Mouse (Mus musculus) neural tube, embryonic 11.5 days (tissue): ENCODE results near the gene Sp140. TPM values are rescaled to one million over a fixed set of nuclear protein-coding genes. Genes with fewer than 3 reads are reported as not detected.
"Not testable (repeated sequence)": the region's sequence is repeated elsewhere in the genome, so short reads cannot be mapped to it uniquely, and the experiment has no call there.

Experiments
- ATAC-seq: fragments of 200-750 bp; cut with Nextera tagmentation; 2 replicates; pipeline ENCODE4 v1.8.0; 2017; ENCODE audit warnings: moderate number of reproducible peaks, mild to moderate bottlenecking, moderate TSS enrichment, moderate library complexity; ENCODE audit not compliant: insufficient read depth, low FRiP score, low TSS enrichment
- DNase-seq: peaks from one replicate; pipeline ENCODE4 v3.0.0-alpha.2; 2015; ENCODE audit warnings: low spot score
- H3K27ac ChIP-seq: fragments of 300-500 bp; sonication (generic); 2 replicates; pipeline ENCODE4 v1.5.1; 2014; ENCODE audit warnings: low read depth, mild to moderate bottlenecking, low read length
- H3K27me3 ChIP-seq: fragments of 300-500 bp; sonication (generic); 2 replicates; pipeline ENCODE4 v1.6.1; 2014; ENCODE audit warnings: mild to moderate bottlenecking, low read length, mixed read lengths; ENCODE audit not compliant: control insufficient read depth, insufficient read depth
- H3K36me3 ChIP-seq: fragments of 300-500 bp; sonication (generic); 2 replicates; pipeline ENCODE4 v1.6.1; 2014; ENCODE audit warnings: mild to moderate bottlenecking, low read length, moderate library complexity, mixed read lengths; ENCODE audit not compliant: control insufficient read depth, insufficient read depth
- H3K4me1 ChIP-seq: fragments of 300-500 bp; sonication (generic); 2 replicates; pipeline ENCODE4 v1.6.1; 2014; ENCODE audit warnings: low read length, mixed read lengths; ENCODE audit not compliant: control insufficient read depth, insufficient read depth
- H3K4me2 ChIP-seq: fragments of 300-500 bp; sonication (generic); 2 replicates; pipeline ENCODE4 v1.6.1; 2014; ENCODE audit warnings: low read depth, mild to moderate bottlenecking, moderate library complexity
- H3K4me3 ChIP-seq: fragments of 300-500 bp; sonication (generic); 2 replicates; pipeline ENCODE4 v1.5.1; 2014; ENCODE audit warnings: low read depth, low read length
- H3K9ac ChIP-seq: fragments of 300-500 bp; sonication (generic); 2 replicates; pipeline ENCODE4 v1.6.1; 2014; ENCODE audit warnings: mild to moderate bottlenecking, low read length
- H3K9me3 ChIP-seq: fragments of 300-500 bp; sonication (generic); 2 replicates; pipeline ENCODE4 v1.6.1; 2016; ENCODE audit warnings: low read length; ENCODE audit not compliant: control insufficient read depth
- WGBS: fragments of 180-500 bp; shearing (Covaris S2); extraction: QIAGEN DNeasy Blood & Tissue Kit; methylation state at CpG from one replicate; pipeline ENCODE4 v1.1.7; 2014; 5-methylcytosine and 5-hydroxymethylcytosine counted together
- polyA plus RNA-seq: library from polyadenylated mRNA; unstranded; fragments of >200 nt; fragmentation: Nextera tagmentation; extraction: Ambion mirVana; gene quantifications from 2 replicates; pipeline ENCODE4 v1.2.1, GENCODE M21; 2014

Gene Sp140
- 0.76 and 1.3 TPM in 2 replicates for polyA plus RNA-seq

GRCm38 (mm10) chr1:85600078-85600477, at the start of gene Sp140:
Sp140 (plus strand) TSS chr1:85600378.
- no CpG with 5 or more reads among the region's 5 CpGs for WGBS
- H3K4me1 ChIP-seq, DNase-seq, H3K27me3 ChIP-seq, H3K4me2 ChIP-seq, ATAC-seq, H3K27ac ChIP-seq, H3K9ac ChIP-seq, H3K9me3 ChIP-seq, H3K4me3 ChIP-seq, H3K36me3 ChIP-seq: not testable (repeated sequence)

GRCm38 (mm10) chr1:85555261-85555660, 44.9 kb upstream of the Sp140 start:
- DNase-seq, H3K27me3 ChIP-seq, H3K9me3 ChIP-seq, H3K4me1 ChIP-seq, H3K36me3 ChIP-seq, H3K27ac ChIP-seq, H3K4me2 ChIP-seq, H3K4me3 ChIP-seq, H3K9ac ChIP-seq, ATAC-seq: not testable (repeated sequence)
- 84% methylated on average over 4 of the region's 4 CpGs for WGBS

- H3K4me1 ChIP-seq, H3K9me3 ChIP-seq, H3K36me3 ChIP-seq, H3K9ac ChIP-seq, H3K4me3 ChIP-seq, ATAC-seq, H3K27me3 ChIP-seq, H3K4me2 ChIP-seq, H3K27ac ChIP-seq, DNase-seq: not testable (repeated sequence)
- WGBS = 79% methylated on average over 4 of the region's 4 CpGs
These were observed 26.6 kb upstream of the Sp140 start for GRCm38 (mm10) chr1:85573554-85573953.

- WGBS = 88% methylated on average over 1 of the region's 3 CpGs
- DNase-seq, H3K36me3 ChIP-seq, H3K27ac ChIP-seq, ATAC-seq, H3K4me1 ChIP-seq, H3K4me2 ChIP-seq, H3K9ac ChIP-seq, H3K27me3 ChIP-seq, H3K4me3 ChIP-seq, H3K9me3 ChIP-seq: not testable (repeated sequence)
These were observed 24.8 kb upstream of the Sp140 start, which contains the start of gene G530012D18Rik for GRCm38 (mm10) chr1:85575376-85575775. G530012D18Rik (plus strand) TSS chr1:85575676.

GRCm38 (mm10) chr1:85578372-85579010, 21.7 kb upstream of the Sp140 start:
- not testable (repeated sequence) for H3K36me3 ChIP-seq, DNase-seq, H3K9ac ChIP-seq, H3K27ac ChIP-seq, H3K4me2 ChIP-seq, H3K9me3 ChIP-seq, H3K4me1 ChIP-seq, H3K4me3 ChIP-seq, H3K27me3 ChIP-seq, ATAC-seq
- 70% methylated on average over 3 of the region's 3 CpGs for WGBS

GRCm38 (mm10) chr1:85579199-85580147, 20.7 kb upstream of the Sp140 start:
- not testable (repeated sequence) for DNase-seq, H3K4me3 ChIP-seq, H3K27ac ChIP-seq, H3K27me3 ChIP-seq, H3K9me3 ChIP-seq, ATAC-seq, H3K9ac ChIP-seq, H3K4me1 ChIP-seq, H3K36me3 ChIP-seq, H3K4me2 ChIP-seq
- 81% methylated on average over 6 of the region's 7 CpGs for WGBS

- not testable (repeated sequence) for H3K36me3 ChIP-seq, DNase-seq, H3K27me3 ChIP-seq, ATAC-seq, H3K4me3 ChIP-seq, H3K9ac ChIP-seq, H3K27ac ChIP-seq, H3K4me1 ChIP-seq, H3K9me3 ChIP-seq, H3K4me2 ChIP-seq
- WGBS = 89% methylated on average over 2 of the region's 4 CpGs
These were observed 20.0 kb upstream of the Sp140 start for GRCm38 (mm10) chr1:85580148-85580534.

GRCm38 (mm10) chr1:85580578-85580977, 19.6 kb upstream of the Sp140 start:
- not testable (repeated sequence) for H3K9me3 ChIP-seq, H3K36me3 ChIP-seq, H3K4me2 ChIP-seq, H3K27me3 ChIP-seq, H3K27ac ChIP-seq, DNase-seq, H3K4me3 ChIP-seq, H3K9ac ChIP-seq, ATAC-seq, H3K4me1 ChIP-seq
- WGBS = 77% methylated on average over 3 of the region's 3 CpGs
